Mouse (Mus musculus): ENCODE data around the gene Cebpe. TPM values are rescaled to one million over a fixed set of nuclear protein-coding genes. Genes with fewer than 3 reads are reported as not detected.

Cebpe gene
- total RNA-seq, 1 experiment from 2014 or later: 4.9 TPM

DNA sequence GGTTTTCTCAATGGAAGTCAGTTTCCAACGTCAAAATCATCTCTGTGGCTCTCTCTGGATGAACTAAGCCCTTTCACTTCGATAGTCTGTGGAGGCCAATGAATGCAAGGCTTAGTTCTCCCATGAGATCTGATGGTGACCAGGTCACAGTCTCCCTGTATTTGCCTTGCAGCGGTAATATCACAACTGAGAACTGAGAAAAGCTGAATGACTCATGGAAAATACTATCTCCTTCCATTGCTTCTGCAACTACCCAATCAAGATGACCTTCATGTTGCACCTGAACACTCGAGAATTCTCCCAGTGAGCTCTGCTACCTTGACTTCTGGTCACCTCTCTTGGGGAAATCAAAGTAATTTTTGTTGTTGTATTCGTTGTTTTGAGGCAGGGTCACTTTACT is 15.6 kb upstream of the Cebpe start:
- ATAC-seq (replicated peaks; ENCODE audit: low read depth, poor library complexity, severe bottlenecking): no peak

DNA sequence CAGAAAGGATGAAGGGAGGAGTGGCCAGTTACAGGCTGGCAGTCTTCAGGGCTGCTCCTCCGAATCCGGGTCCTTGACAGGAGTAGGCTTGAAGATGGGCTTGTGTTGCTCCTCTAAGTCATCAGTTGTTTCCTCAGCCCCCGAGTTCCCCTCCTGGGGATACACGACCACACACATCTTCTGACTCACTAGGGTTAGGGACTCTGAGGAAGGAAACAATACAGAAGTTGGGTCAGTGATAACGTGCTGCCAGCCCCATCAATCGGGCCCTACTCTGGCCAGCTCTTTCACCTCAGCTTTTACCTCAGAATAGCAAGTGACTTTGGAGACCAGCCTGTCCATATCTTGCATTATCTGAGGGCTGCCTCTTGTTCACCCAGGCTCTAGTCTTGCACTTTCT is 12.1 kb upstream of the Cebpe start:
- peak; percentile 62 for ATAC-seq (replicated peaks; ENCODE audit: low read depth, poor library complexity, severe bottlenecking)

DNA sequence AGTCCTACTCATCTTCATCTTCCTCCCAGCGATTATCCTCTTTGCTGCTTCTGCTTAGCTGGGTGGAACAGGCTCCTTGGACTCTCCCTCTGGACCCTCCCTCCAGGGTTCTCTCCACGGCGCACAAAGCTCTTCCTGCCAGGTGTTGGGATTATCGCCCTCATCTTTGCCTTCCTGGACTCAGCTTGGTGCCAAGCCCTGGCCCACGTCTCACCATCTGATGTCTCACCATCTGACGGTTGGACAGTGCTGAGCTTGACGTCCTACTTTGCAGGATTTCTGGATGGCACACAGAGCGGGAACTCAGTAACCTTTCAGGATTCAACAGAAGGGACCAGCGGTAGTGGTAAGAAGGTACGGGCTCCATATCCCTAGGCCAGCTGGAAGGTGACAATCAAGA is 9.7 kb upstream of the Cebpe start:
- no peak for ATAC-seq (replicated peaks; ENCODE audit: low read depth, poor library complexity, severe bottlenecking)

DNA sequence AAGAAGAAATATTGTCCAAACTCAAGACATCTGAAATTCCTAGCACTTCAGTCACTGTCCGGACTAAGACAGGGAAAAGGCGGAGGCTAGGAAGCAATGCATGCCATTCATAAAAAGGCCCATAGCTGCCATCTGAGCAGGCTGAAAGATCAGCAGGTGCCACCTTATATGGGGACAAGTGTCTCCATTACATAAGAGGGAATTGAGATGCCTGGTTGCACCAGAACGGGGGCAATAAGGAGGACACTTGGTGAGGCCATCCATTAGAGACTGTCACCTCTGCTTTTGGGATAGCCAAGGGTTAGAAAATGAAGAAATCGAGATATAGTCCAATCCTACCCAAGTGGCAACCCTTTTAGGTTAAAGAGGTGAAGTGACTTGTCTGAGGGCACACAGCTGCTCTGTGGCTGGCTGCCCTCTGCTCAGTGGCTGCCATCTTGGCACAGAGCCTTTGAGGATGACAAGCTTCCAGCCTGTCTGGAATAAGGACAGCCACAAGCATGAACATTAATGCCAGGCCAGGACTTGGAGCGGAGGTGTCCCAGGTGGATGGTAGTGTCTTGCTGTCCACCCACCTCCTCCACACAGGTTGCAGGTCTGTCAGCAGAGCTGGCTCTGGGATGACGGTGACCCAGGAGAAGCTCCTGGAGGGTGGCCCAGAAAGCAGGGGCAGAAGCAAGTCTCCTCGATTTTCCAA is 8.8 kb upstream of the Cebpe start:
- no peak for ATAC-seq (replicated peaks; ENCODE audit: low read depth, poor library complexity, severe bottlenecking)

DNA sequence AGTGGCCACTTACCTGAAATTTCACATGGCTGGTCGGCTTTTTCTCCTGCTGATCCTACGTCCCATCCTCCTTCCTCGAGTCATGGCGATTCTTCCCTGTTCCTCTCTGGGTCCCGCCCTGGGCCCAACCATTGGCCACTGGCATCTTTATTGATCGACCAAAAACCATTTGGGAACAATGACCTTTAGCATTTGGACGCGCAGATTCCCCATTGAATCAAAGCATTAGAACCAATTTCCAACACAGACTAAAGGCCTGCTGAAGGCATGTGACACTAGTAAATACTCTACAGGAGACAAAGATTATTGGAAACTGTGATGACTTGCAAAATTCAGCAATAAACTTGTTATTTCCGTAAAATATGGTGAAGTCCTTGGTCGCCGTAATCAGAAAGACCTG is 8.1 kb upstream of the Cebpe start:
- ATAC-seq (replicated peaks; ENCODE audit: low read depth, poor library complexity, severe bottlenecking): no peak

DNA sequence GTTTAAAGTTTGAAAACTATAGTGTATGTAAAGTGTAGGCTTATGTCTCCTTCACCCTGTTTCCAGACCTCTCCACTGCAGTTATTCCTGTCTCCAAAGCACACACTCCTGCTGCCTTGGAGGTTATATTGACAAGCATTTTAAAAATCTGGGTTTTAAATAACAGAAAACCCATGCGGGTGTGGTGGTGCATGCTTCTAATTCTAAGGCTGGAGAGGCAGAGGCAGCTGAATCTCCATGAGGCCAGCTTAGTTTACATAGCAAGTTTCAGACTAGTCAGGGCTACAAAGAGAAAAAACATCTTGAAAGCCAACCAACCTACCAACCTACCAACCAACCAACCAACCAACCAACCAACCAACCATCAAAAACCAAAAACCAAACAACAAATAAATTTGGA is 3.4 kb upstream of the Cebpe start:
- ATAC-seq (replicated peaks; ENCODE audit: low read depth, poor library complexity, severe bottlenecking): no peak

DNA sequence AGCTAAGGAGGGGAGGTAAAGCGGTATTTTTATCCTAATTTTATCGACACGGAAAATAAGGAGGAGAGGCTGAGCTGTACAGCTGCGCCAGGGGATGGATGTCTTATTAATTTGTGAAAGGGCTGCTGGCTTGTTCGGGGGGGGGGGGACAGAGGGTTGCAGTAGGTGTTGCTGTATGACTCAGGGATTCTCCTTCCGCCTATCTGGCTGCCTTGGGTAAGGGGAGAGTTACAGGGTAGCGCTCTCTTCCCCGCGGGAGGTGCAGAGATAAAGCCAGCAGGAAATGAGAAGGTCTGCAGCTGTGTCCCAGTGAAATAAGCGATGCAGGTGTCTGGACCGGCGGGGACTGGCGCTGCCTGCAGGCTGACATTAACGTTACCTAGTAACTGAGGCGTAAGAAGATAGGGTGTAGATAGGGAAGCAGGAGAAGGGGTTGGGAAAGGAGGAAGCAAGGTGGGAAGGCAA is 2.7 kb upstream of the Cebpe start:
- ATAC-seq (replicated peaks; ENCODE audit: low read depth, poor library complexity, severe bottlenecking): peak; percentile 70

DNA sequence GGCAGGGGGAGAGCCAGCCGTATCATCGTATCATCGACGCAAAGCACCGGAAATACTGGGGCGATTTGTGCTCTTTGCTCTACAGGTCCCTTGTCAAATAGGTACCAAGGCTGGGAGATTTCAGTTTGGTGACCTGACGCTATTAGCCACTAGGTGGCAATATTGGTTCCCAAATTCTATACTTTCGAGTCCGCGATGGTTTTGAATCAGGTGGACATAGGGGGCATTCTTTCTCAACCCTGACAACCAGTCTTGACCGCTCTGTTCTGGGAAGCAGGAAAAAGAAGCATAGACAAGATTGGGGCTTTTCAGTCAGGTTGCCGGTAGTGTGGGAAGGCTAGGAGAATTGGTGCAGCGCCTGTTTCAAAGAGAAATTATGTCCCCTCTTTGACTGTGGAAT is 2.1 kb upstream of the Cebpe start:
- peak; percentile 48 for ATAC-seq (replicated peaks; ENCODE audit: low read depth, poor library complexity, severe bottlenecking)

DNA sequence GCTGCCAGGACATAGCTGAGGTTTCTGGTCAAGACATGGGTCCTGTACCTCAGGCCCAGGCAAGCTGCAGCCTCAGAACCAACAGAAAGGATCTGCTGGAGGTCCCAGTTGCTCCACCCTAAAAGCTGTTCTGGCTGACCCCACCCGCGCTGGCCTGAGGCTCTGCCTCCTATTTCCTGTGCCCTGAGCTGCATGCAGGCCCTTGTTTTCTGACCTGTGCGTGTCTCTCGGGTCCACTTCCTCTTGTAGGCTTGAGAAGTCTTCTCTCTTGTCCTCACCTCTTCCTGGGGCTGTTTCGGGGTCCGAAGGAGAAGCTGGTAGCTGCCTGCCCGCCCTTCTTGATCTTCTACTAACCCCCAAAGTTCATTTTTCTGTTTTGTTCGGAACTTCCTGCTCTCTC is 887 bp upstream of the Cebpe start:
- ATAC-seq (replicated peaks; ENCODE audit: low read depth, poor library complexity, severe bottlenecking): peak; percentile 46

DNA sequence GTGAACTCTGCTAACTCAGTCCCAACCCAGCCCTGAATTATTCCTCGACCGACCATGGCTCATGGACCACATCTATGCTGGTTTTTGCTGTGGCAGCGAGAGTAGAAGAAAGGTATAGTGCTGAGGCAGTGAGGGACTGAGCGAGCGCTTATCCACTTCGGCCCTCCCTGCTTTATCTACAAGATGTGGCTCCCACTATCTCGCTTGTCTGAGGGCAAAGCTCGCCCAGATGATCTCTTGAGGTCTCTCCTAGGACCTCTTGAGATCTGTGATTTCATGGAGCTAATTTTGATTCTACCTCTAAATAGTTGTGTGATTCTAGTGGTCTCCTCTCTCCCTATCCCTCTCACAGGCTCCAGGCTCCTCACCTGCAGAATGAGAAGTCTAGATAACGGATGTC is 2.9 kb downstream of the Cebpe start:
- no peak for ATAC-seq (replicated peaks; ENCODE audit: low read depth, poor library complexity, severe bottlenecking)

DNA sequence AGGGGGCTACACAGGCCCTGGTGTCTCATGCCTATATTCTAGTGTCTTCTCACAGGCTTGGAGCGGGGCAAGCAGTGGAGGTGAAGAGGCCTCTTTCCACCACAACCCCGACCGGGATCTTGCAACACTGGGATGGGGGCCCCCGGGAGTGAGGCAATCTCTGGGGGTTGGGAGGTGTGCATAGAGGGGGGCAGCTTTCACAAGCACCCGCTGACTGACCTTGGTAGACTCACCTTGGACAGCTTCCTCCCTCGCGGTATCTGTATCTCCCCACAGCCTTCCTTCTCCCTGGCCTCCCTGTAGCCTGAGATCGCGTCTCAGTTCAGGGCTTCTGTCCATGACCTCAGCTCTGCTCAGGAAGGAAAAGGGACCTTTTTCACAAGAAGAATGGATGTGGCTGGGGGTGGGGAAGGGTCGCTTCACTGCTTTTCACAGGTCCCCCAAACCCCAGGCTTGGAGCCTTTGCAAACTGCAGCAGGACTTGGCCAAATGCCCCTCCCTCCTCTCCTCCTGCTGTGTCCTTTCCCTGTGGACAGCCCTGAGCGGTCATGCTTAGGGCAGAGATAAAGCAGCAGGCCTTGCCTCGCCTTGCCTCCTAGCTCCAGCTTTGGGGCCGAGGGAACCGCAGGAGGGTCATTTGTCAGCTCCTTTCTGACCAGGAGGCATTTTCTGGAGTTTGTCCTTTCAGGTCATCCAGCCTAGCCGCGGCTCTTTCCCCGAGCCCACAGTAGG is 5.2 kb downstream of the Cebpe start:
- peak; percentile 16 for ATAC-seq (replicated peaks; ENCODE audit: low read depth, poor library complexity, severe bottlenecking)

DNA sequence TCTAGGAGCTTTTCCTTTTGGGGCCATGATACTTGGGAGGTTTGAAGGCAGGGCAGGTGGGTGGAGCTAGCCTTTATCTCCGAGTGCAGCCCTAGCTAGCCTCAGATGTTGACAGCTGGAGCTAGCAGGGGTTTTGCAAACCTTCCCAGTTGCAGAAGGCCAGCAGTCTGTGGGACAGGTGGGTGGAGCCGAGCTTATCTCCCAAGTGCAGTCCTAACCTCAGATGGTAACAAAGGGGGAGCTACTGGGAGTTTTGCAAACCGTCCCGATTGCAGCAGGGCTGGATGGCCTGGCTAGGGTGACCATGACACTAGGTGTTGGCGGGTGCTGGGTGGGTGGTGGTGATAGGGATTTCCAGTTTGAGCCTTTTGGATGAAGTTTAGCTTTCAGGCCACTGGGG is 6.1 kb downstream of the Cebpe start:
- peak; percentile 88 for ATAC-seq (replicated peaks; ENCODE audit: low read depth, poor library complexity, severe bottlenecking)

DNA sequence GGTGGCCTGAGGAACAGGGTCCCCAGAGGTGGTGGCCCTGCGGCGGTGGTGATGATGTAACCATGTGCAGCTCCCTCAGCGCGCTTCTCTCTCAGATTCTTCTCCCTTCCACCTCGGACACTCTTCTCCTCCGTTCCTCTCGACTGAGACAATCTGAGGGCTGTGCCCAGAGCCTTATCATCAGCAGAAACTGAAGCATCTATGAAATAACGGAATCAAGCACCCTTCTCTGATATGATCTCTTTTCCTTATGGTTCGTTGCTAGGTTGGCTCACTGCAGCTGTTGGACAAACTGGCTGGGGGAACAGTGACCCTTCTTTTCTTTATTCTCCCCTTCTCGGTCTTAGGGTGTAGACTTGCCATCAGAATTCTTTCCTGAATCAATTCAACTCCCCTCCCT is 8.8 kb downstream of the Cebpe start:
- ATAC-seq (replicated peaks; ENCODE audit: low read depth, poor library complexity, severe bottlenecking): no peak

DNA sequence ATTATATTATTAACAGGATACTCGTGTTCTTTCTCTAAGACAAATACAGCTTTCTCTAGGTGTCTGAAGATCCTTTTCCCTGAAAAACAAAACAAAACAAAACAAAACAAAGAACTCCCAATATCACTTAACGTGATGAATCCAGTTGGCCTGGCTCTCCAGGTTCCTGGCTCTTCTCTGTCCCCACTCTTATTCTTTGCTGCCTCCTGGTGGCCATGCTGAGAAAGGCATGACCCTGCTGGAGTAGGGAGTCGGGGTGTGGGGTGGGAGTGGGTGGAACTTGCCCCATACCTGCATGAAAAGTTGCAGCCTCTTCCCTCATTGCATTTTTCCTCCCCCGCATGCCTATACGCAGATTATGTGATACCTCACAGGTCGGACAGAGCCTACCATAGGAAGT is 10.7 kb downstream of the Cebpe start:
- peak; percentile 54 for ATAC-seq (replicated peaks; ENCODE audit: low read depth, poor library complexity, severe bottlenecking)

DNA sequence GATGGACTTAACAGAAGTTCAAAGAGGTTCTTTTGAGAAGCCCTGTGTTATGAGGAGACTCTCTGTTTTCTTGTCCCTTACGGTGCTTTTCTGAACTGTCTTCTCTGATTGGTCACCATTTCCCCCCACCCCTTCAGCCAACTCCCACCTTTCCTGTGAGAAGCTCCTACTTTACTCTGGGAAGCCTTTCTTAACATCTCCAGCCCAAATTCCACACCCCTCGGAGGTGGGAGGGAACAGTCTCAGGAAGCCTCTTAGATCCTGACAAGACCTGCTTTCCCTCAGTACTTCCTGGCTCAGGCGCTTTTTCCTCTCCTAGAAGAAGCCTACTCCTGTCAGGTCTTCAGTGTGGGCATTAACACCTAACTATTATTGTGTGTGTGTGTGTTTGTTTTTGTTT is 12.4 kb downstream of the Cebpe start:
- ATAC-seq (replicated peaks; ENCODE audit: low read depth, poor library complexity, severe bottlenecking): no peak

DNA sequence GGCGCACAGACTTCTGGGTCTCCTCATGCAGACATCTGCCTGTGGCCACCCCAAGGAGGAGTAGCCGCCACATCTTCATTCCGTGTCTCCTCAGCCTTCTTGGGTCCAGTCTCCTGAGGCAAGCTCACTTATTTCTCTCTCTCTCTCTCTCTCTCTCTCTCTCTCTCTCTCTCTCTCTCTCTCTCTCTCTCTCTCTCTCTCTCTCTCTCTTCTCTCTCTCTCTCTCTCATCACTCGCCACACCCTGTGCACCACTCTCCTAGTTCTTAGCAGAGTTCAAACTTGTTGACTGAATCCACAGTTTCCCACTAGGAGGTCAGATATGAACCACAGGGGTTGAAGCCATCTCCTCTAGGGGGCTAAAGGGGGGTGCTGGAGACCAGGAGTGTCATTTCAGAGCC is 13.2 kb downstream of the Cebpe start, which contains the start of gene Gm29776:
TSS of gene Gm29776 (minus strand) at position 101 of the 400 bp plus-strand sequence.
- no peak for ATAC-seq (replicated peaks; ENCODE audit: low read depth, poor library complexity, severe bottlenecking)

DNA sequence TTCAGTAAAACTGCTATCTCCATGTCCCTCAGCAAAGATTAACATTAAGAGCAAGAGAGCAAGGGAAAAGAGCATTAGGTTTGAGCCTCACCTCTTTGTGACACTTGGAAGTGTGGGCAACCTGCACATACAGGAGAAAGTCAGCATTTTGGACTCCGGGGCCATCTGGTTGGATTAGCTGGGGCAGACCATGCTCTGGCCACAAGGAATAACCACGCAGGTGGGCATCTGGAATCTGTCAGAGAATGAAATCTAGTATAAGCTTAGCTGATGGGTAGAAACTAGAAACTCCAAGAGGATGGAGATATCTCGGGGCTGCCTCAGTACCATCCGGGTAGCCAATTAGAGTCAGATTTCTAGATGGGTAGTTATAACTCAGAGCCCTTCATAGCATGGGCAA is 15.2 kb downstream of the Cebpe start:
- ATAC-seq (replicated peaks; ENCODE audit: low read depth, poor library complexity, severe bottlenecking): no peak

DNA sequence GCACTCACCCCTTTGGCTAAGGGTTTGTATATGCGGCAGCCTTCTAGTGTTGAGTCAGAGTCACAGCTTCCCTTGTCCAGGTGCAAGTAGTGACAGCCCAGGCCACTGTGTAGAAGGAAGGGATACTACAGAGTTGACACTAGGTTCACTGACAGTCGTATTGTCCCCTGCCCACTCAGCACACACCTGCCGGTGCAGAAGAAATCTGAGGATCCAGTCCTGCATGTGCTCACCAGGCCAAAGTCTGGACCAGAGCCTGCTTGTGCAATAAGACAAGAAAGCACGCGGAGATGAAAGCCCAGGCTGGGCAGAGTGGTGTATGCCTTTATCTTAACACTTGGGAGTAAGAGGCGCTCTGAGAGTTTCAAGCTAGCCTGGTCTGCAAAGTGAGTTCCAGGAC is 16.9 kb downstream of the Cebpe start:
- 0 out of 2 replicates have a peak, but pooled peaks have one; percentile 15 for ATAC-seq (replicated peaks; ENCODE audit: low read depth, poor library complexity, severe bottlenecking)

DNA sequence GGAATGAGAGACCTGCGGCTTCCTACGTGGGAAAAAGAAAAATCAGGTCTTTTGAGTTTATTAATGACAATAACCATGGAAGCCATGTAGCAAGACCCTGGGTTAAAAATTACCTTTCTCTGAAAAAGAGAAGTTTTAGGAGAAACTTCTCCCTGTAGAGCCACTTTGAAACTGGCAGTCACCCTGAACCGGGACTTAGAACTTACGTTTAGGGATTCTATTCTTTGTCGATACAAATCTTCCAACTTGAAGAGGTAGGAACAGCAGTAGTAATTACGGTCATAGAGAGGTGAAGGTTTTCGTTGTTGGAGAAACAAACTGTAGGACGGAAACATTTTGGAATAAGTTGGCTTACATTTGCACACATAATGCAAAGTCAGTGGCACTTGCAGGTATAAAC is 24.7 kb downstream of the Cebpe start:
- no peak for ATAC-seq (replicated peaks; ENCODE audit: low read depth, poor library complexity, severe bottlenecking)

DNA sequence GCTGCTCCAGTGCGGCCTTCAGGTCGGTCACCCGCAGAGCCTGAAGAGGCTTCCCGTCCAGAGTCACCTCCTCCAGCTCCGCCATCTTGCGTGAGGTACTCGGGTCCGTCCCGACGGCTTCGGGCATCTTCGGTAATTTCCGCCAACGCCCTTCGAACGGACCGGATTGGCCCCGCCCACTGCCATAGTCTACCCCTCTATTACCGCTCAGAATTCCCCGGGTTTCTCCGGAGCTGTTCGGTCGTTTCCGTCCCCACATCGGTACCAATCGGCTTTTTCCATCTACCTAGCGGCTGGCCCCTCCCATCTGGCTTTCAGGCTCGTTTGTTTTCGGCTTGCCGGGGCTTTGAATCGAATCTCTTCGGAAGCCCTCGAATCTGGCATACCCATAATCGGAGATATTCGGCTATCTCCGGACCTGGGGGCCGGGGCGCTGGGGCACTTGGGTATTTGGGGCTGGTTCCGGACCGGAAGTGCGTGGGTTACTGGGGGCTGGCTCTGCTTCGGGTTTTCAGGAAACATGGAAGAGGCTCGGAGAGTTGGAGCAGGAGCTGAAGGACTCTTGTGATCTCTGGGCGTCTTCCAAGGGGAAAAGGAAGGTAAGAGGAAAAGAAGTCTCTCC is 25.3 kb downstream of the Cebpe start, which contains the start of gene Acin1:
TSS of gene Acin1 (minus strand) at position 410 of the 622 bp plus-strand sequence.
- ATAC-seq (replicated peaks; ENCODE audit: low read depth, poor library complexity, severe bottlenecking): peak; percentile 84

DNA sequence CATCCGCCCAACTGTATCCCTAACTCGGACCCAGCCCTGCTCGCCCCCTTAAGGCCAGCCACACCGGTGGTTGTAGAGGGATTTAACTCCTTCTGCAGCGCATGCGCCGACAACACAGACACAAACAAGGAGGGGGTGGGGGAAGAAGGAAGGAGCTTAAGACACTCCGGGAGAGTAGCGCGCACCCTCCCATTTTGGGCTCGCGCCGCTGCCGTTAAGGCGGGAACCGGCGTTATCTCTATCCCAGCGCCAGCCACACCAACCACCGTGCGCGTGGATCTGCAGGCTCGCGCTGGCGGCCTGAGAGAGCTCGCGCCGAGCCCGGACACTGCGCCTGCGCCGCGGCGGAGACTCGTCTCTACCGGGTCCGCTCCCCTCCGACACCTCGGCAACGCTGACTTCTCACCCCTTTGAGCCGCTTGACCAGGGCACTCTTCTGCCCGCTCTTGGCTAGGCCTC is 25.9 kb downstream of the Cebpe start, which contains the start of gene 1700123O20Rik:
TSS of gene 1700123O20Rik (plus strand) at position 154 of the 459 bp plus-strand sequence.
- ATAC-seq (replicated peaks; ENCODE audit: low read depth, poor library complexity, severe bottlenecking): peak; percentile 65
